Mouse (Mus musculus) cerebellum, adult 9-11 months (tissue): ENCODE data around the gene Pomgnt2.

ENCODE experiments used
- DNase-seq: peaks from one replicate; pipeline ENCODE4 v3.0.0; 2022

Pomgnt2 gene

DNA sequence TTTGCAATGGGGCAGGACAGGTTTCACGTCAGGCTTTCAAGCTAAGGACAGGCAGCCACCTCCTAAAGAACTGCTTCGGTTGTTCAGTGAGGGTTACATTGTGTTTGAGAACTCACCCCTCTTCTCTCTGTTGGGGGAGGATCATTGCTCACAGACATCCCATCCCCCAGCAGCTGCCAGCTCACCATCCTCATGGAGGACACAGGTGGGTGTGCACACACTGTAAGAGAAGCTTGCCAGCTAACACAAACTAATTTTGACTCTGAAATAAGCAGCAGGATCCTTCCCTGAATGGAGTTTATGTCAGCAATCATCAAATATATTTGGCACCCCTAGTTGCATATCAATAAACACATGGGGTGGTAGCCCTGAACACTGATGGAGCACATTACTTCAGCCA lies 15.9 kb upstream of the Pomgnt2 start:
- DNase-seq, result peak; percentile 7

DNA sequence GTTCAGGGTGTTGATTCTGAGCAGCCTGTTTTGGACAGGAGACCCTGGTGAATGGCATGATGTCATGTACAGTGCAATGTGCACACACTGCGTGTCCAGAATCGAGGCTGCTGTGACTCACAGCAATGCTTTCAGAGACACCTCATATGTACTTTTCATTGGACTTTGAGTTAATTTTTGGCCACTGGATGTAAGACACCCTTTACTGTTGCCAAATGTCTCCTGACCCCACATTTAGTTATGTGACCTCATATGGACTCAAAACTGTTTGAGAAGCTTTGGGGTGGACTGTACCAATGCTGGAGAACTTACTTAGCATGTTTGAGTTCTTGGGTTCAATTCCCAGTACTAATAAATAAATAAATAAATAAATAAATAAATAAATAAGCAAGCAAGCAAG lies 13.8 kb upstream of the Pomgnt2 start:
- no peak for DNase-seq

DNA sequence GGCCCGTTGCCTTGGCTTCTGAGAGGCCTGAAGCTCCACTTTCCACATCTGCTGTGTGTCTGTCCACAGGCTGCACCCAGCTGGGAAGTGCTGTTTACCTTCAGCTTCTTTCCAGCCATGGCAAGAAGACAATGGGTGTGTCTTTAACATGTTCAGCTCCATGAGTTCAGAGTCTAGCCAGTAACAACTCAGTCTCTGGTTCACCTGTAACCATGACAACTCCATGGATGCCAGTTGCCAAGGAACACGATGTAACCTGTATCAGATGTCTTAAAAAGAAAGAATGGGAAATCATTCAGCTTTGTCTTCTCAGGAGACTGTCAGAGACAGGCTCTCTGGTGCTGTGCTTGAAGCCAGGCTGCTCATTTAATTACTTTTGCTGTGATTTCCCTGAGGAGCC lies 12.0 kb upstream of the Pomgnt2 start:
- no peak for DNase-seq

DNA sequence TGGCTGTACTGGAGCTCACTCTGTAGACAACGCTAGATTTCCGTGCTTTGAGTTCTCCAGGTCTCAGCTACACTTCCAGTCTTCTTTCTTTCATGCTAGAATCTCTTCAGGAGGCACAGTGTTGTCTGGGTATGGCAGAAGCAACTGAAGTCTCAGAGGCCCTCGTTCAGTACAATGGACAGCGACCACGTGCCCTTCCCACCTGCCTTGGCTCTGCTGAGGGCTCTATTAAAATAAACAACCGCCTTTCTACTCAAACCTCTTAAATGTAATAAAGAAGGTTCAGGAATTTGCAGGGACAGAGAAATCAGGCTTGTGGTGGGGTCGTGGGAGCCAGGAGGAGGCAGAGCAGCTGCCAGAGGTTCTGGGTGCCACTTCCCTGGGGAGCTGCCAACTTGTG lies 9.7 kb upstream of the Pomgnt2 start:
- no peak for DNase-seq

DNA sequence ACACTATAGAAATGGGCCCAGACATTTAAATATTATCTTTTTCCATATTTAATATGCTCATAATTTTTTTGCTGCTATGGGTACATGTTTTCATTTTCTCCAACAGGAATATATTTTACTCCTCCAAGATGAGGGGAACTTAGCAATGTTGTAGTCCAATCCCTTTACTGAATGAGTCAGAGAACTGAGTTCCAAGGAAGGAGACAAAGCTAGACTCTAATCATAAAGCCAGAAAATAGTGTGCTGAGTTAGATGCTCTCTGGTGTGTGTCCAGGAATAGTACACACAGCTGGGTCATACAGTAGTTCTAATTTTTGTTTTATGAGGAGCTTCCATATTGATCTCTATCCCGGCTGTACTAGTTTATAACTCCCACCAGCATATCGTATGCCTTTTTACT lies 9.3 kb upstream of the Pomgnt2 start:
- no peak for DNase-seq

DNA sequence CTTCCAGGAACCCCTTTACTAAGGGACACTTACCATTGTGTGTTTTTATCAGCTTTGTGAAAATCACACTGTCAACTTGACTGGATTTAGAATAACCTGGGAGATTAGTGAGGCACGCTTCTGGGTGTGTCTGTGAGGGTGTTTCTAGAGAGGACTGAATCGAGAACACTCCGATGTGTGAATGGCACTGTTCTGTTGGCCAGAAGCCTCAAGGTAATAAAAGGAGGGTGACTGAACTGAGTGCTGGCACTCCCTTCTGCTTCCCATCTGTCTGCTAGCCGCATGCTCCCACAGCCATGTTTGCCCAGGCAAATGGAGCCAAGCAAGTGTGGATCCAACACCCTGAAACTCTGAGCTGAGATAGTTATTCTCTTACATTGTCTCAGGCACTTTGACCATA lies 1.1 kb upstream of the Pomgnt2 start:
- no peak for DNase-seq

DNA sequence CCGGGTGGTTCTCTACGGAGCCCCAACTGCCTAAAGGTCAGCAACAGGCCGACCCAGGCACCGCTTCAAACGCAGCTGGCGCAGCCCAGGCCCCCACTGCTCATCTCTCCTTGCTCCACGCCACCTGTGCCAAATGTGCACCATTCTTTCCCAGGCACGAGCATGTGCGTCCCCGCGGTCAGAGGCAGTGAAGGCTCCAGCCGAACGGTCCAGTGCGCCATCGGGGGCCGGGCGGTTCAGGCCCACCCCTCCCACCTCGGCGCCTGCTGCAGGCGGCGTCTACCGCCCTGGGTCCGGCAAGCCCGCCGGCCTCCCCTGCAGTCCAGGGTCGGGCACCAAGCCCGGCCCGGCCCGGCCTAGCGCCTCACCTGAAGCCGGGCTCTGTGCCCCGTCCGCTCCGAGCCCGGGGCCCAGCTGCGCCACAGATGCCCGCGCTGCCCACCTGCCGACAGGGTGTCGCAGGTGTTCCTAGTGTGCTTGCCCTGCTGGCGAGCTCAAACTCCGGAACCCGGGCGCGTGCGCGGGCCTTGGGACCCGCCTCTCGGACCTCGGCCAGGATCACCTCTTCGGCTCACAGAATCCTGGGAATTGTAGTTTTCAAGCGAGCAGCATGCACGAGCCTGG lies 1.3 kb downstream of the Pomgnt2 start:
- DNase-seq, result peak; percentile 94

DNA sequence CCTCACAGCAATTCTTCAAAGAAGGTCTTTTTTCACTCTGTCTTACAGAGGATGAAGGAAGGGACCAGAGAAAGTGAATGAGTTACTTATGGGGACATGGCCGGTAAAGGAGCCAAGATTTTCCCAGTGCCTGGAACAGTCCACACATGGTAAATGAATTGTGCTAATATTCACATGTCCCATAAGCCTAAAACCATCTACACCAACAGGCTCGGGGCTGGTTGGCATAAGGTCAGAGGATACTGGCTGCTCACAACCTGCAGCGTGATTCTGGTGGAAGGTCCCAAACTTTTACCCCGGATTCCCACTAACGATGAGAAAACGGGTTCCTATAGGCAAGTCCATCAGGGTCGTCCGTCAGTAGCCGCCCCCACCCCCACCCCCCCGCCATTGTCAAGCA lies 1.8 kb downstream of the Pomgnt2 start:
- DNase-seq, result peak; percentile 61

DNA sequence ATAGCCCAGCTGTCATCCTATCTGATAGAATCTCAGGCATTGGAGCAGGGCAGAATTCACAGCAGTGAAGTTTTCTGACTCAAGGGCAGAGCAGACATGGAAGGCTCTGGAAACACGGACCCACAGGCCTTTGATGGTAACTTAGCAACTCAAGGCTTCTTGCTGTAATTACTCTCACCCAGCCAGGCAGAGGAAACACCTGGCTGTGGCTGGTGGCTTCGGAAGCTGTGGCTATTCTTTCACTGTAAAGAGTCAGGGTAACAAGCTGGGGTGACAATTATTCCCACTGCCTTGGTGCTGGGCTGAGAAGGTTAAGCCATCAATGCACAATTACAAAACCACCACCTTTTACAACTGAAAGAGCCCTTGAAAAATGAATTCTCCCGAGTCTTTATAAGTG lies 3.9 kb downstream of the Pomgnt2 start:
- no peak for DNase-seq

DNA sequence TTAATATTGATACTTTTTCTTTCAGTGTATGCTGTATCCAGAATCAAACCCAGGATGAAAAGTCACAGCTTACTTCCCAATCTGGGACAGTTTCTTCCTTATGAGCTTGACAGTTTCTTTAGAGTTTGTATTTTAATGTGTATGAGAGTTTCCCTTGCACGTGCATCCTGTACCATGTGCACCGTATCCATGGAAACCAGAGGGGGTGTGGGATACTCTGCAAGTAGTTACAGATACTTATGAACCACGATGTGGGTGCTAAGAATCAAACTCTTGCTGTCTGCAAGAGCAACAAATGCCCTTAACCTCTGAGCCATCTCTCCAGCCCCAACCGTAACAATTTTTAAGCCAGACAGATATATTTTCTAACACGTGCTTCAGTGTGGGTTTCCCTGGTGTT lies 5.9 kb downstream of the Pomgnt2 start:
- DNase-seq, result no peak

DNA sequence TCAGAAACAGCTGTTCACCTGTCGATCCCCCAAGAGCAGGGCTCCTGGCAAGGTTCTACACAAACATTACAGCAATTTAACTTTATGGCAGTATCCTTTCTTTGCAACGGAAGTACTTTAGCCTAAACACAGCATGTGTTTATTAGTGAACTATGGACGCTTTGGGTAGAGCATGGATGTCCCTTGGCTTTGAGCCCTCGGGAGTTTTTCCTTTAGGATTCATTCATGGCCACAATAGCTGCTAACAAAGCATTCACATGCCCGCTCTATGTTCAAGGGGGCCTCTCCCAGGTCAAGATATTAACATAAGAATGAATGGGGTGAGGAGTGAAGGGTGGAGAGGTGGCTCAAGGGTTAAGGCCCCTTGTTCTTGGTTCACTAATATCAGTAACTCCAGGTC lies 7.4 kb downstream of the Pomgnt2 start:
- DNase-seq, result no peak

DNA sequence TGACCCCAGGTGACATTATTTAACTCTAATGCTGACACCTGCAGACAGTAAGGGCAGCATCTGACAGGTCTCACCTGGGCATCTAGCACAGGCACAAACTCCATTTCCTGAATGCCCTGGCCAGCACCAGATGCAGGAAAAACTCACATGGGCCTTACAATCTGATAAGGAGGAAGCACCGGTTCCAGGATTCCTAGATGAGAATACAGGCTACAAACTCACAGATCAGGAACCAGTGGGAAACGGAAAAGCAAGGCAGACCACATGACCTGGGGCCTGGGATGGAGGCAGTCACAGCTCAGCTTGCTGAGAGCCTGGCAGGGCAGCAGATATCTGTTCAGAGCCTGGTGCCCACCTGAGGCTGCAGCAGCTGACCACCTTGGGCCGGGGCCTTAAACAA lies 8.0 kb downstream of the Pomgnt2 start:
- no peak for DNase-seq

DNA sequence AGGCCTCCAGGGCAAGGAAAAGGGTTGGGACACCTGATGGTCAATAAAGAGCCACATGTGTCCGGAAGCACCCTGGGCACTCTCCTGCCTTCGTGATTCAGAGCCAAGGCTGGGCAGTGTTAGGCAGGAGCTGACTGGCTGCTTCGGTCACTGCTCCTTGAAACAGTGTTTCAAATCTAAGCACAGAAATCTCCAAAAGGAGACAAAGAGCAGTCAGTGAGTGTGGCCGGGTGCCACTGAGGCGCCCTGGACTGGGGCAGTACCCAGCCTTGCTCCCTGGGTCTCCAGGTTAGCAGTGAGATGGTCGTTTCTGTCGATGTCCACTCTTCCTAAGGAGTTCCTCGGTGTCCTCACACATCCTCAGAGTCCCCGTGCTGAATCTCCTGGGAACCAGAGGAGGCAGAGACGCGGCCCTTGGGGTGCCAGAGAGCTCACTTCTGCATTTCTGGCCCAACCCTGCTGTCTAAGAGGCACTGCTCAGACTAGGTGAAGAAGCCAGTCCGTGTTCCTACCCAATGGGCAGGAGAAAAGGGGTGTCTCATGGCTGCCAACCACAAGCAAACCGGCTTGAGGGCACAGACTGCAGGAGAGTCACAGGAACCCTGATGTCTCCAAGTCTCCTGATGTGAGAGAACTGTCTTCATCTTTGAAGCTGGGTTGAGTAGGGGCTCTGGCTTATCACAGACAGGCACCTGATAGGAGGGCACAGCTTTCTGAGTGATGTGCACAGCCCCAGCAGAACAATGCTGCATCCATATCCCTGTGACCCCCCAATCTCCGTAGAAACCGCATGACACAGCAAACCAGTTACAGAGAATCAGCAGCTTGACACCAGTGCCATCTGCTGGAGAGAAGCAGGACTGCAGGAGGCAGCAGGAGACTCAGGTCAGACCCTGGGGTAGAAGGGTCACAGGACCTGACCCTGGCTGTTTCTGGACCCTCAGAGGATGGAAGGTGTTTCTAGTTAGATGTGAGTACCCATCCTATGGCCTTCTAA lies 12.1 kb downstream of the Pomgnt2 start:
- peak; percentile 67 for DNase-seq

DNA sequence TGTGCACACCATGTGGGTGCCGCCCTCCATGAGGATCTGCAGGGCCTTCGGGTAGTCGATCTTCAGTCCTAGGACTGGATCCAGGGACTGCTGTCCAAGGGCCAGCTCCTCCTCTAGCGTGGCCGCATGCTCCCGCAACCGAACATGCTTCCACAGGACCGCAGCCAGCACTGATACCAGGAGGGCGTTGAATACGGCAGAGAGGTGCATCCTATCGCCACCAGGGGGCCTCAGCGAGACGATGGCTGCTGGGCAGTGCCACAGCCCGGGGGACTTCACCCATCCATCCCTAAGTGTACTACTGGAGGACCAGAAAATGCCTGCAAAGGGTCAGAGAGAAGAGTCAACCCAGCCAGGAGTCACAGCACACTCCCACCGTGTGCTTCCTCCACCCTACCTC lies 13.4 kb downstream of the Pomgnt2 start:
- peak; percentile 89 for DNase-seq

DNA sequence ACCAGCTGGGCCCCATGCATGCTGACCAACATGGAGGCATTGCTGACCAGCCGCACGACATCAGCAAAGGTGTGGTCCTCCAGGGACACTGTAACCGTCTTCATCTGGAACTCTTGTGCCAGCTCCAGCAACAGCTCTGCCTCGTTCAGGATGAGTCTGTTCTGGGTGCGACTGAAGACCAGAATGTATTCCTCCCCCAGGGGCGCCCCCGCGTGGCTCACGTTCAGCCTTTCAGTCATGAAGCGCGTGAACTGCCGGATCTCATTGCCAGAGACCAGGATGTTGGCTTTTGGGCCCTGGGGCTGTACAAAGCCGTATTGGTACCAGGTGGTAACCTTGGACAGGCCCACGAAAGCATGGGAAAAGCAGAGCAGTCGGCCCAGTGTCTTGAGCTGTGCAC lies 14.2 kb downstream of the Pomgnt2 start:
- no peak for DNase-seq

DNA sequence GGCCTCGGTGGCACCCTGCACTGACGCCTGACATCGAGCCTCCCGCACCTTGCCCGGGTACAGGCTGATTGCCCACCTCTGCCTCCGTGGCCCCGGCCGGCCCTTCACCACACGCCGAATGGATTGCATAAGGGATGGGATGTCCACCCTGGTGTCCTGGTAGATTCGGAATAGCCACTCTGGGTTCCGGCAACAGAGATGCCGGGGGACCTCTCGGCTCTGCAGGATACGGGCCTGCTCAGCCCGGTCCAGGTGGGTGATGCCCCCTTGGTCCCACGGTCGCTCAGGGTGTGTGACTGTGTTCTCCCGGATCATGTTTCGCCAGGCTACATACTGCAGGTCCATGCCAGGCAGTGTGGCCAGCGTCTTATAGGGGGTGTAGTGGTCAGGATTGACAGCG lies 14.7 kb downstream of the Pomgnt2 start:
- DNase-seq, result no peak

DNA sequence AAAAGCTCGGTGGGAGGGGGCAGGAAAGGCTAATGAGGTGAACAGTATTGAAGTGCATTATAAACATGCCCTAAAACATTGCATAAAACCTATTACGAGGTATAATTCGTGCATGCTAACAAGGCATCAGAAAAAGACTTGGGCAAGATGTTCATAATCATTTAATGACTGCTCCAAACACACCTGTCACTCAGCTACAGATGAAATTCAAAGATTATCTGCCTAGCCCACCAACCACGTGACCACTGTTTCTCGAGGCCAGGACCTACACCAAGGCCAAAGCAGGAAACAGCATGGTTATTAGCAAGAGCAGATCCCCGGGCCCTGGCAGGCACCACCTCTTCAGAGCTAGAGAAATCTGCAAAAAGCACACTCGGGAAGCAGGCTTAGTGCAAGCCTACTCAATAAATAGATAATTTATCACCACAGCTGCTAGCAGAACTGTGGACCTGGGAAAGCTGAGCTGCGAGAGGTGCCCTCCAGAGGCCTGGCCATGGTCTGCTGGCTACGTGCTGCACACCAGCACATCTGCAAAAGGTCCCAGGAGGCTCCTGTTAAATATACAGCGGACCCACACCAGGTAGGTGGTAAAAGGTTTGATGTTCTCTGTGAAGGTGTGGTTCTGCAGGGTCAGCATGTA lies 15.3 kb downstream of the Pomgnt2 start:
- no peak for DNase-seq

DNA sequence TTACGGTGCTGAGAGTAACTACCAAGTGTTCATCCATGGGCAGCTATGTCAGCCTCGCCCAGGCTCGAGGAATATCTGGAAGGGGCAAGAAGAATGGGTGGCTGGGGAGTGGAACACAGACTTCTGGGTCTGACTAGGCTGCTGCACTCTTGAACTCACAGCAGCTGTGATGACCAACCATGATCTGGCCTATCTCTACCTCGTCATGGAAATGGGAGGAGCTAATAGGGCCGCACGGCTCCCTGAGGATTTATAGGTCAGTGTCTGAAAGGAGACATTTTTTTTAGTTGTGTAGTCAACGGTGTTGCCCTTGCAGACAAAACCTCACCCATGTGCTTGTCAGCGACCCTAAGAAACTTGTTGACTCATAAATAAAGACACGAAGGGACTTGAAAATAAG lies 15.9 kb downstream of the Pomgnt2 start:
- DNase-seq, result no peak

DNA sequence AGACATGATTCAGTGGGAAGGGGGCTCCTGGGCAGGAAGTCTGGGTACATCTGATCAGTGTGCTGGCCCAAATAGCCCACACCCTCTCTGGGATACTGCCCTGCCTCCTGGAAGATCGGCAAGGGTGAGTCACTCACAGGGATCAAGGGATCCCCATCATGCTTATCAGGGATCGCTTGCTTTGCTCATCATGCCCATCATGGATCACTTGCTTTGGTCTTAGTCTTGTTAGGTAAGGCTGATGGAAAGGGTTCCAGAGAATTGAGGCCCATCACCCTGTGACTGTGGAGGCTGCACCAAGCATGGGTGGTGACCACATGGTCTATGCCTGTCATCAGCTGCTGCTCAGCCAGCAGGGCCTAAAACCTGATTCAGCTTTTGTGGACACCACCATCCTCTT lies 21.6 kb downstream of the Pomgnt2 start:
- no peak for DNase-seq

DNA sequence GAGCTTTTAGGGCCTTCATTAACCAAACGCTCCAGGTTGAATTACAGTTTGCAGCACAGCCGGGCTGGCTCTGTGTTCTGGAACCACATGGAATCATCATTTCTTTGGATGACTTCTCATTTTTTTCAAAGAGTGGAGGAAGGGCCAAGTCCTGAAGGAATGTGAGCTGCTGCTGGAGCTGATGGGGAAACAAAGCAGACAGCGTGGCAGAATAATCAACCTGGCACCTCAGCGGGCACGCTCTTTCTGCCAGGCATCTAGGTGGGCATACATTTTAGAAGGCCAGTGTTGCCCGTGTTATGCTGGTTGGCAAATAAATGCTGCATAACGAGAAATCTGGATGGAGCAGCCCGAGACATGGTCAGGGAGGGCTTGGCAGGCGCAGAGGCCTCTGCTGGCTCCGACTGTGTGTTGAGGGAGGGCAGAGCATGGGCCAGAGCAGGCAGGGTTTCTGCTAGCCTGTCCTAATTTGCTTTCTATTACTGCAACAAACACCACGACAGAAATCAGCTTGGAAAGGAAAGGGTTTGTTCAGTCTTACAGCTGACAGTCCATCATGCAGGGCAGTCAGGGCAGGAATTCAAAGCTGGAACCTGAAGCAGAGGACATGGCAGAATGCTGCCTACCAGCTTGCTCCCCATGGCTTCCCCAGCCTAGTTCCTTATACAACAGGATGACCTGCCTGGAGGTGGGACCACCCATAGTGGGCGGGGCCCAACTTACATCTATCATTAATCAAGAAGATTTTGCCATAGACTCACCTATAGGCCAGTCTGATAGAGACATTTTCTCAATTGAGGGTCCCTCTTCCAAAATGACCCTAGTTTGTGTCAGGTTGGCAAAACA lies 22.5 kb downstream of the Pomgnt2 start:
- DNase-seq, result peak; percentile 86

DNA sequence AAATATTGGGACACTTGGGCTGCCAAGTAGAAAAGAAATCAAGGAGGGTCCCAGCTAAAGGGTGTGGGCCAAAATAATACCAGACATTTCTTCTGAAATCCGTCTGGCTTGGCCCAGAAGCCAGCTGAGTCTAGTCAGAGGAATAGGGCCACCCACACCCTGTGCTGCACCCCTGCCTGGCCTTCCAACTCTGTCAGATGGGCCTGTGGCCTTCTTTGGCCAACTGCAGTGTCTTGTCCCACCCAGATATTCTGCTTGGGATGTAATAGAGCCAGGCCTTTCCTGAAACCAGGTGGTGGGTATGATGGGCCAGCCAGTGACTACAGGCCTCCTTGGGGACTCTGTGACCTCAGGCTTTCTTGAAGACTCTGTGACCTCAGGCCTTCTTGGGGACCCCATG lies 23.7 kb downstream of the Pomgnt2 start:
- DNase-seq, result no peak

DNA sequence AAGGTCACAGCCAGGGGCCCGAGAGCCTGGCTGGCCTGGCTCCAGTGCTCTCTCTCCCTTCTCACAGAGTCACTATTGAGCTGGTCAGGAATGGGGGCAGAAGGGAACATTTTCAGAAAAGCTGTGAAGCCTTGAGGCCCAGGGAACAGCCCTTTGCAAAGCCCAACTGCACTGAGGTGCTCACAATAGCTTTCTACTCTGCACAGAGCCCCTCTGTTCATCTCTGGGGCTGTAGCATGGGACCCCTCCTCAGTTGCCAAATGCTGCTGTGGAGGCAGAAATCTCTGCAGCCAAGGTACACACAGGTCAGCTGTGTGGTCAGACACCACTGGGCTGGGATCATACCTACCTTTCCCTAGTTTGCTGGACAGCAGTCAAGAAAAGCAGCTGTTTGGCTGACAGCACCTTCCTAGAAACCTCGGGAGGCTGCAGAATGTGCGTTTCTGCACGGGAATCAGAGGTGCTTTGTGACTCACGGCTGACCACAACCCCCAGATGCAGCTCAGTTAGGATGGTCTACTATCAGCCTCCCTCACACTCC lies 27.0 kb downstream of the Pomgnt2 start:
- no peak for DNase-seq

DNA sequence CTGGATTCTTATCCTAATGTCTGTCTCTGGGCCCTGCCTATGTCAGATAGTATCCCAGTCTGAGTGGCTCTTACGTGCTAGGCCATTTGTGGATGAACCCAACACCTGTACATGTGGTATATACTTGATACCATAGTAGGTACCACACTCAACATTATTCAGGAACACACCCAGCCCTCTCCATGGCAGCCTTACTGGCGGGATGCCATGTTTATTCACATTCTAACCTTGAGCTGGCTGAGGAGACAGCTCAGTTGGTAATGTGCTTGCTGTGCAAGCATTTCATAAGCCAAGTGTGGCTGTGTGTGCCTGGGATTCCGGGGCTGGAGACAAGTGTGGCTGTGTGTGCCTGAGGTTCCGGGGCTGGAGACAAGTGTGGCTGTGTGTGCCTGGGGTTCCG lies 28.7 kb downstream of the Pomgnt2 start:
- DNase-seq, result no peak
